Mouse (Mus musculus) heart, embryonic 12.5 days (tissue): Measurements from ENCODE around the gene Gucy2e. TPM values are rescaled to one million over a fixed set of nuclear protein-coding genes. Genes with fewer than 3 reads are reported as not detected.

Experiments
- ATAC-seq: fragments of 200-750 bp; cut with Nextera tagmentation; 2 replicates; pipeline ENCODE4 v1.8.0; 2017; ENCODE audit warnings: moderate TSS enrichment, moderate library complexity; ENCODE audit not compliant: insufficient number of reproducible peaks, low FRiP score
- H3K27ac ChIP-seq: fragments of 300-500 bp; sonication (generic); 2 replicates; pipeline ENCODE4 v1.5.1; 2016; ENCODE audit warnings: mild to moderate bottlenecking, moderate library complexity; ENCODE audit not compliant: poor library complexity, severe bottlenecking
- H3K27me3 ChIP-seq: fragments of 300-500 bp; sonication (generic); replicated peaks from 2 replicates; pipeline ENCODE4 v1.6.1; 2016; ENCODE audit warnings: mild to moderate bottlenecking, moderate library complexity
- H3K36me3 ChIP-seq: fragments of 300-500 bp; sonication (generic); 2 replicates; pipeline ENCODE4 v1.6.1; 2016; ENCODE audit warnings: mild to moderate bottlenecking, moderate library complexity
- H3K4me1 ChIP-seq: fragments of 300-500 bp; sonication (generic); replicated peaks from 2 replicates; pipeline ENCODE4 v1.6.1; 2016; ENCODE audit warnings: mild to moderate bottlenecking
- H3K4me2 ChIP-seq: fragments of 300-500 bp; sonication (generic); 2 replicates; pipeline ENCODE4 v1.6.1; 2016; ENCODE audit warnings: mild to moderate bottlenecking, moderate library complexity
- H3K4me3 ChIP-seq: fragments of 300-500 bp; sonication (generic); 2 replicates; pipeline ENCODE4 v1.5.1; 2016; ENCODE audit warnings: mild to moderate bottlenecking
- H3K9ac ChIP-seq: fragments of 300-500 bp; sonication (generic); 2 replicates; pipeline ENCODE4 v1.6.1; 2016; ENCODE audit warnings: mild to moderate bottlenecking, moderate library complexity
- H3K9me3 ChIP-seq: fragments of 300-500 bp; sonication (generic); replicated peaks from 2 replicates; pipeline ENCODE4 v1.6.1; 2016; ENCODE audit warnings: mild to moderate bottlenecking, moderate library complexity
- WGBS: fragments of 180-500 bp; shearing (Covaris S2); methylation state at CpG from one replicate; pipeline ENCODE4 v1.1.7; 2016; 5-methylcytosine and 5-hydroxymethylcytosine counted together
- polyA plus RNA-seq: library from polyadenylated mRNA; unstranded; fragments of >200 nt; fragmentation: Nextera tagmentation; extraction: Ambion mirVana; gene quantifications from 2 replicates; pipeline ENCODE4 v1.2.1, GENCODE M21; 2016

Gucy2e gene
- polyA plus RNA-seq, 1 experiment from 2014 or later = 0.15 TPM

DNA sequence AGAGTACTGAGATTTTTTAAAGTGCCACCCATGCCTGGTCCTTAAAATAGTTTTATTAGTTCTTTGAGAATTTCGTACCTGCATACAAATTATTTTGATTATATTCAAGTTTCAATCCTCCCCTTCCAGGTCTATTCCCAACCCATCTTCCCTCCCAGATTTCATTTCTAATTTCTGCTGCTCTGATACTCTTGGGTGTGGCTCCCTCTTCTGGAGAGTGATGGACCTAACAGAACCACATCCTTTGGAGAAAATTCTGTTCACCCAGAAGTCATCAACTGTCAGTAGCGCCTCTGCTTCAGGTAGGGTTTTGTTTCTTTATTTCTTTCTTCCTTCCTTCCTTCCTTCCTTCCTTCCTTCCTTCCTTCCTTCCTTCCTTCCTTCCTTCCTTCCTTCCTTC is 8.1 kb upstream of the Gucy2e start:
- 23% methylated on average over 2 of the region's 2 CpGs for WGBS
- Histone ChIP-seq H3K9ac (no peak overlapping the region), H3K9me3 (no peaks in the 10 kb centered on the region), H3K4me3 (no peak overlapping the region), H3K4me2 (no peak overlapping the region), H3K27me3 (no peaks in the 10 kb centered on the region), H3K27ac (no peak overlapping the region), H3K36me3 (no peaks in the 10 kb centered on the region), H3K4me1 (peaks cover 13% of the 10 kb centered on the region)
- ATAC-seq = no peak

DNA sequence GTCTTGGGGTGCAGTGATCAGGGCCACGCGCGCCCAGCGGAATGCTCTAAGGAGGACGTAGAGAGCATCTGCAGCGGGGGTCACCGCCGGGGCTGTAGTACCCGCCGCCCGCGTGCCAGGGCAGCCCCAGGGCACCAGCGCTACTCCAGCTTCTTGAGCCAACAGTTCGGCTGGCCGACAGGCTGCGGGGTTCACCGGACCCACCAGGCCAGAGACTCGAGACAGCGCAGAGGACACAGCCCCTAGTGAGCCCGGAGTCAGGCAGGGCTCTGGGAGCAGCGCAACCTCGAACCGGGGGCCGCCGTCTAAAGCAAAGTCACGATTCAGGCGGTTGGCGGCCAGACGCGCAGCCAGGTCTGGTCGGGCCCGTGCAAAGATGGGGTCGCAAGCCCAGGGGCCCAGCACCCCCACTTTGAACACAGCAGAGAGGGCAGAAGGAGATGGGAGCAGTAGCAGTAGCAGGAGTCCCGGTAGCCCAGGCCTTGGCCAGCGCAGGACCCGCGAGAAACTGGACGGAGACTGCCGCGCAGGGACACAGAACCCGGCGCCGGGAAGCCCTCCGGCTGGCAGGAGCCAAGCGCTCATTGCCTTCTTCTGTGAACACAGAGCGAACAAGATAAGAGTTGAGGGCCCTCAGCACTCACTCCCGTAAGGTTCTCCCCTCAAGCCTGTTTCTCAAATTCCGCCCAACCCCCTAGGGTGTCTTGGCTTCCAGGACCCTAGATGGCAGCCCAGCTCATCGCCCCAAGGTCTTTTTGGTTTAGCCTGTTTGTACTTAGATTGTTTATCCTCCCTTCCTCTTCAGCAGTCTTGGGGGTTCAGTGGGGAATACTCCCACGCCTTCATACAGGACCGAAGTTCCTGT is 543 bp downstream of the Gucy2e start:
- Histone ChIP-seq H3K36me3 (no peaks in the 10 kb centered on the region), H3K27ac (no peak overlapping the region), H3K27me3 (peaks cover 67% of the 10 kb centered on the region), H3K9me3 (no peaks in the 10 kb centered on the region), H3K4me1 (peaks cover 20% of the 10 kb centered on the region), H3K4me2 (peak overlapping the region; percentile 90), H3K4me3 (peak overlapping the region; percentile 53), H3K9ac (peak overlapping the region; percentile 69)
- 2% methylated on average over 50 of the region's 51 CpGs for WGBS
- 0 out of 2 replicates have a peak, but pooled peaks have one; percentile 13 for ATAC-seq

DNA sequence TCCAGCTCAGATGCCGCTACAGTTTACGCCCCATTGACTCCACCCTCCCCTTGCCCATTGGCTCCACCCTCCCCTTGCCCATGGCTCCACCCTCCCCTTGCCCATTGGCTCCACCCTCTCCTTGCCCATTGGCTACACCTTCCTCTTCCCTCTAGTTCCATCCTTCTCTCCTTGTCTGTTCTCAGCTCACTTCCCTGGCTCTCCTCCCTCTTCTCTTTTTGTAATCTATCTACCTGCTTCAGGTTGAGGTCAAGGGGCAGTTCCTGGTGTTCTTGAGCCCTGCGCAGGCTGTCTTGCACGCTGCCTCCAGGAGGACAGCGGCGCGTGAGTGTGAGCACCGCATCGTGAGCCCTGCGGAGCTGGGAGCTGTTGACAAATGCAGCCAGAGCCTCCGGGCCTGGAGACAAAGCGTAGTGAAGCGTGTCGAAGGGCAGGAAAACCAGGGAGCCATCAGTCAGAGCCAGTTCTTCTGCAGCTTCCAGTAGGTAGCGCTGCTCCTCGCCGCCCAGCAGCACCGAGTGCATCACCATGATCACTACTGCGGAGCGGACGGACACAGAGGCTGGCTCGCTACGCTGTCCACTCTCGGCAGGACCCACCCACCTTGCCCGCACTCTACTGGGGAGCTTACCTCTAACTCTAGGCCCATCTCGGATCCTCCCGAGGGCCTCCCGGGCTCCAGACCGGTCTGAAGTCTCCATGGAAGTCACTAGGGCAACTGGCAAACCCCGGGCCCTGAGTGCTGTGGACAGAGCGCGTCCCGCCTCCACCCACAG is 1.4 kb downstream of the Gucy2e start:
- Histone ChIP-seq H3K27me3 (peaks cover 71% of the 10 kb centered on the region), H3K9me3 (no peaks in the 10 kb centered on the region), H3K4me2 (peak overlapping the region; percentile 90), H3K4me1 (peaks cover 20% of the 10 kb centered on the region), H3K4me3 (peak overlapping the region; percentile 53), H3K27ac (no peak overlapping the region), H3K9ac (peak overlapping the region; percentile 69), H3K36me3 (no peaks in the 10 kb centered on the region)
- WGBS = under 1% methylated on average over 33 of the region's 33 CpGs
- ATAC-seq = peak; percentile 69

DNA sequence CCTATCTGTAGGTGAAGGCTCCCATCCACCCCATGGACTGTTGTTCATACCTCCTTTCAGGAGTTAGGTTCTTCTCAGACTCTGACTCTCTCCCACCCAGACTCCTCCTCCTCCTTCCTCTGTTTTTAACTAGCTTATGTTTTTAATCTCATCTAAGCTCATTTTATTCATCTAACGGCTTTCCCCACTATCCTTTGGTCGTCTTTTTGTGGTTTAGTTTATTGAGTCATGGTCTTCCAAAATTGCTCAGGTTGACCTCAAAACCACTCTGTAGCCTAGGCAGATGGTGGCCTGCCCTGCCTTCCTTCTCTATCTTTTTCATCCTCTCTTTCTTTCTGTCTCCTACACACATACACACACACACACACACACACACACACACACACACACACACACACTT is 3.7 kb downstream of the Gucy2e start:
- Histone ChIP-seq H3K9ac (no peak overlapping the region), H3K27ac (no peak overlapping the region), H3K4me2 (no peak overlapping the region), H3K4me3 (no peak overlapping the region), H3K9me3 (no peaks in the 10 kb centered on the region), H3K36me3 (no peaks in the 10 kb centered on the region), H3K4me1 (peaks cover 20% of the 10 kb centered on the region), H3K27me3 (peaks cover 70% of the 10 kb centered on the region)
- ATAC-seq = no peak
- 53% methylated on average over 2 of the region's 2 CpGs for WGBS

DNA sequence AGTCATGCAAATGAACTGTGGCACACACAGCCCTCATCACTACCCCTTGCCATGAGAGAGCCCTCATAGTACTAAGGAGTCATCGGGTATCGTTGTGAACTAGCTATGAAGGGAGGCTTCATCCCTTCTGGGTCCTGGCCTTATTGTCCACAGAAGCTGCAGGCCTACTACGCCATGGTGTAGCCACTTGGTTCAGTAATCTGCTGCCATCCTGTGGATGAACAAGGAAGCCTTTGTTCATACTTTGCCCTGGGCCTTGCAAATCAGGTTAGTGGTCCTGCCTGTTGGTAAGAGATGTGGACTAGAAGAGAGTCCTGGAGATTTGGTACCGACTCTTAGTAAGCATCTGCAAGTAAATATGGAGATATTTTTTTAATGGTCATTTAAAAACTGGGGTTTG is 6.4 kb downstream of the Gucy2e start:
- 74% methylated on average over 4 of the region's 4 CpGs for WGBS
- H3K4me3 ChIP-seq = no peak overlapping the region
- no peak overlapping the region for H3K4me2 ChIP-seq
- ATAC-seq = no peak
- H3K27me3 ChIP-seq = peaks cover 68% of the 10 kb centered on the region
- no peaks in the 10 kb centered on the region for H3K36me3 ChIP-seq
- no peak overlapping the region for H3K9ac ChIP-seq
- H3K27ac ChIP-seq = no peak overlapping the region
- H3K4me1 ChIP-seq = peaks cover 5% of the 10 kb centered on the region
- no peaks in the 10 kb centered on the region for H3K9me3 ChIP-seq

DNA sequence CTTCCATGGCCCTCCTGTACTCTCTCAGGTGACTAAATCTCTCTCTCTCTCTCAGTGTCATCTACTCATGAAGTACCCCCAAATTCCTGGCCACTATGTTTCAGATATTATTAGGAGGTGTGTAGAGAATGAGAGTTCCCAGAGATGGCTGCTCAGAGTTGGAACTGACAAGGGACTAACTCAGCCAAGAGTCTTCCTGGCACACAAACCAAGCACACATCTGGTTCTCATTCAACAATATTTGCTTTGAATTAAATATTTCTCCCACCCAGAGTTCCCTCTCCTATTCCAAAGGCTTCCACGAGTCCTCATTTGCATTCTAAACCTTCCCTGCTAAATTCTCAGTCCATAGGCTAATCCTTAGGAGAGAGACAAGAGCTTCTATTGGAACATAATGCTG is 11.1 kb downstream of the Gucy2e start:
- Histone ChIP-seq H3K9me3 (peaks cover 17% of the 10 kb centered on the region), H3K4me2 (no peak overlapping the region), H3K4me3 (no peak overlapping the region), H3K9ac (no peak overlapping the region), H3K36me3 (no peaks in the 10 kb centered on the region), H3K4me1 (peaks cover 11% of the 10 kb centered on the region), H3K27ac (no peak overlapping the region), H3K27me3 (peaks cover 37% of the 10 kb centered on the region)
- 75% methylated on average over 1 of the region's 1 CpGs for WGBS
- no peak for ATAC-seq

DNA sequence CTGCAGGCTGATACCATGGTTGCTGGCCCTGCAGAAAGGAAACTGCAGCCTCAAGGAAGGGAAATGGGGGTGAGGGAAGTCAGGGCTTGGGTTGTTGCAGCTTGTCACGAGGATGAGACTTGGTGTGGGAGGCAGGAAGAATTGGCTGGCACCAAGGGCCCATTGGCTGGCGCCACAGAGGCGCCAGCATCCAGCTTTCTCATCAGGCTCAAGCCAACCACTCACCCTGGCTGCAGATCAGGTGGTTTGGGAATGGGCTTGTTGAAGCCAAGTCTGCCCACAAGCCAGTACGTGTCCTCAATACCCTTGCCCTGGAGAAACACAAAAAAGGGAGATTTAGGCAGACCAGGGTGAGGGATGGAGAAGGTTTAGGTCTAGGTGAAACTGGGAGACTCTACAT is 13.7 kb downstream of the Gucy2e start:
- H3K9ac ChIP-seq = no peak overlapping the region
- H3K4me1 ChIP-seq = peaks cover 14% of the 10 kb centered on the region
- WGBS = 80% methylated on average over 4 of the region's 4 CpGs
- H3K36me3 ChIP-seq = no peaks in the 10 kb centered on the region
- no peak overlapping the region for H3K27ac ChIP-seq
- H3K4me2 ChIP-seq = no peak overlapping the region
- no peak overlapping the region for H3K4me3 ChIP-seq
- peaks cover 17% of the 10 kb centered on the region for H3K9me3 ChIP-seq
- peaks cover 35% of the 10 kb centered on the region for H3K27me3 ChIP-seq
- ATAC-seq = no peak

DNA sequence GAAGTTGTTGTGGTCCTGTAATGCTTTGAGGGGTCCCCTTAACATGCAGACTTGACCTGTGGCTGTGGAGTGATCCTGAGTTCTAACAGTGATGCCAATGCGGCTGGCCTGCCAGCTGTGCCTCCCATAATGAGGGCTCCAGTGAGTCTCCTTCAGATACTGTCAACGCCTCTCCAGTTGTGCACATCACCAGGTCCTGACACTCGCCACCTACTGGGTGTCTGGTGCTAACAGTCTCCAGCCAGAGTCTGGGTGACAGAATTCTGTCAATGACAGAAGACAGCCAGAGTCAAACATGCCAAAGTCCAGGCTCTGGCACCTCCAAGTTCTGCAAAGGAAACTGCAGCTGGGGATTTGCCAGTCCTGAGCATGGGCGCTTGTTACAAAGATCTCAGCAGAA is 15.8 kb downstream of the Gucy2e start:
- H3K36me3 ChIP-seq = no peaks in the 10 kb centered on the region
- no peak overlapping the region for H3K4me2 ChIP-seq
- H3K27ac ChIP-seq = no peak overlapping the region
- peaks cover 17% of the 10 kb centered on the region for H3K27me3 ChIP-seq
- no peak overlapping the region for H3K4me3 ChIP-seq
- no peak overlapping the region for H3K9ac ChIP-seq
- WGBS = 32% methylated on average over 4 of the region's 4 CpGs
- H3K4me1 ChIP-seq = peaks cover 14% of the 10 kb centered on the region
- ATAC-seq = no peak
- peaks cover 17% of the 10 kb centered on the region for H3K9me3 ChIP-seq

DNA sequence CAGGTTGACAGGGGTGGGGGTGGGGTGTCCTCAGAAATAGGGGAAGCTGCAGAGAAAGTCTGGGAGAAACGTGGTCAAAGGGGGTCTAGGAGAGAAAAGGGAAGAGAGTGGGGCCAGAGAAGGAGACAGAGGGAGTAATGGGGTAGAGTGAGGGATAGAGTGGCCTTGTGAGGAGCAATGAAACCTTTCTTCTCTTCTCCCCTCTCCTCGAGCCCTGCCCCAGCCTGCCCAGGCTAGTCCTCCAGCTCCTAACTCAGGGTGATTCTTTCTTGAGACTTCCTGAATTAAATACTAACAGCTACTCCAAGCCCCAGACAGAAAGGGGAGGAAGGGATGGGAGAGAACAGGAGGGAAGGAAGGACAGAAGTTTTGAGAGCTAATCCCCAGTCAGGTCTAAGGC is 18.2 kb downstream of the Gucy2e start:
- H3K9me3 ChIP-seq = peaks cover 4% of the 10 kb centered on the region; the same call in 1 of the 2 replicates
- peaks cover 14% of the 10 kb centered on the region for H3K4me1 ChIP-seq
- H3K4me3 ChIP-seq = no peak overlapping the region
- H3K4me2 ChIP-seq = no peak overlapping the region
- H3K27me3 ChIP-seq = peaks cover 21% of the 10 kb centered on the region
- WGBS = 56% methylated on average over 2 of the region's 2 CpGs
- no peak overlapping the region for H3K27ac ChIP-seq
- H3K36me3 ChIP-seq = no peaks in the 10 kb centered on the region
- no peak overlapping the region for H3K9ac ChIP-seq
- ATAC-seq = no peak

DNA sequence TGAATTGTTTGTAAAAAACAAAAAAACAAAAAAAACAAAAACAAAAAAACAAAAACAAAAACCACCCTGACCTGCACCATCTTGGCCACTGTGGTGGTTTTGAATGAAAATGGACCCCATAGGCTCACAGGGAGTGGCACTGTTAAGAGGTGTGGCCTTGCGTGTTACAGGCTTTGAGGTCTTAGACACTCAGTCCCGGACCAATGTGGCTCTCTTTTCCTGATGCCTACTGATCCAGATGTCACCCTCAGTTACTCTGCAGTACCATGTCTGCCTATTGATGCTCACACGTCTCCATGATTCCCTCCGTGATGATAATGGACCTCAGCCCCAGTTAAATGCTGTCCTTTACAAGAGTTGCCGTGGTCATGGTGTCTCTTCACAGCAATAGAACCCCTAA is 19.4 kb downstream of the Gucy2e start:
- H3K27me3 ChIP-seq = peaks cover 24% of the 10 kb centered on the region
- no peak overlapping the region for H3K4me3 ChIP-seq
- 82% methylated on average over 5 of the region's 5 CpGs for WGBS
- ATAC-seq = no peak
- H3K27ac ChIP-seq = no peak overlapping the region
- H3K36me3 ChIP-seq = no peaks in the 10 kb centered on the region
- peaks cover 14% of the 10 kb centered on the region for H3K4me1 ChIP-seq
- H3K9ac ChIP-seq = no peak overlapping the region
- H3K9me3 ChIP-seq = no peaks in the 10 kb centered on the region
- no peak overlapping the region for H3K4me2 ChIP-seq

DNA sequence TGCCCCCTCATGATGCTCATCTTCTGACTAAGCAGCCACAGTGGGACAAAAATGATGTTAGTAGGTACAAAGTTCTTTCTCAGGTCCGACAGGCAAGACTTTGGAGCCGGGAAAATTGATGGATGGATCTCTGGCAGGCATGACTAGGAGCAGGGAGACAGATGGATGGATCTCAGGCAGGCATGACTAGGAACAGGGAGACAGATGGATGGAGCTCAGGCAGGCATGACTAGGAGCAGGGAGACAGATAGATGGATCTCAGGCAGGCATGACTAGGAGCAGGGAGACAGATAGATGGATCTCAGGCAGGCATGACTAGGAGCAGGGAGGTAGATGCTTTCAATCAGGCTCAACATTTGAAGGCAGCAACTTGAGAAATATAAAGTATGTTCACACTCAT is 25.4 kb downstream of the Gucy2e start:
- Histone ChIP-seq H3K9ac (no peak overlapping the region), H3K4me1 (no peaks in the 10 kb centered on the region), H3K4me3 (0 out of 2 replicates have a peak overlapping the region, but pooled peaks have one; percentile 2), H3K27me3 (peaks cover 32% of the 10 kb centered on the region), H3K4me2 (peak overlapping the region; percentile 2; the same call in 1 of the 2 replicates), H3K36me3 (no peaks in the 10 kb centered on the region), H3K9me3 (no peaks in the 10 kb centered on the region), H3K27ac (no peak overlapping the region)
- WGBS = 34% methylated on average over 2 of the region's 2 CpGs
- no peak for ATAC-seq
